Mouse (Mus musculus): ENCODE data around the gene Art4.

DNA sequence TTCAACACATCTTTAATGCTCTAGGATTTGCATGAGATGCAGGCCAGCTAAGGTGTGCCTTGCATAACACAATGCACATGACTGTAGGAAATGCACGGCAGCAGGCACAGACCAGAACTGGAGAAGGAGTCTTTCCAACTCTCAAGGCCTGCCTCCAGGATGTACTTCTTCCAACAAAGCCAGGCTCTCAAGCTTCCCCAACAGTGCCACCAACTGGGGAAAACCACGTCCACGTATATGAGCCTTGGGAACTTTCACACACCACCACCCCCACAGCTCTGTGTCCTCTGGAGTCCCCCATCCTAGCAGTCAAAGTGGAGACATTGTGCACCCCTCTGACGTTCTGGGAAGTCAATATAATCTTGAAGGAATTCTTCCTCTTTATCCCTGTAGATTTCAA lies 44.4 kb downstream of the Art4 start:
- TF ChIP-seq CTCF (conservative IDR thresholded peaks at IDR 0.05; ENCODE audit: low read length) (no peak), POU5F1 (IDR thresholded peaks at IDR 0.05; ENCODE audit: borderline replicate concordance, low read length) (no peak), NANOG (IDR thresholded peaks at IDR 0.05; ENCODE audit: borderline replicate concordance, low read length) (no peak)

All from E14TG2a.4 (cell line).